Mouse (Mus musculus) thymus, postnatal 25 days (tissue): ENCODE measurements at regions not wholly inside any gene's neighbourhood (a gene's known extent, or its start where the extent isn't known, plus 50 kb on each side); places are given as distances from the start of the nearest gene placed in this dataset.

Experiments
- DNase-seq: peaks from one replicate; pipeline ENCODE4 v3.0.0; 2022

GRCm38 (mm10) chr2:169019037-169019436, 63.6 kb upstream of the Zfp64 start:
- DNase-seq, result no peak

- DNase-seq, result no peak
Measured at GRCm38 (mm10) chr2:169010271-169010670, 54.9 kb upstream of the Zfp64 start.

- no peak for DNase-seq
Measured at GRCm38 (mm10) chr2:169008756-169009155, 53.4 kb upstream of the Zfp64 start.

- DNase-seq, result no peak
Measured at GRCm38 (mm10) chr2:169008333-169008732, 52.9 kb upstream of the Zfp64 start.

- no peak for DNase-seq
Measured at GRCm38 (mm10) chr2:169006549-169006948, 51.2 kb upstream of the Zfp64 start.

- DNase-seq, result no peak
Measured at GRCm38 (mm10) chr2:169005810-169006209, 50.4 kb upstream of the Zfp64 start.
